Mouse (Mus musculus) heart, embryonic 16.5 days (tissue): ENCODE data around the gene Pipox. TPM values are rescaled to one million over a fixed set of nuclear protein-coding genes. Genes with fewer than 3 reads are reported as not detected.

Experiments
- ATAC-seq: fragments of 200-750 bp; cut with Nextera tagmentation; replicated peaks from 2 replicates; pipeline ENCODE4 v1.8.0; 2017; ENCODE audit warnings: moderate number of reproducible peaks; ENCODE audit not compliant: insufficient read depth, low FRiP score; ENCODE audit errors: extremely low read depth
- H3K27ac ChIP-seq: fragments of 300-500 bp; sonication (generic); 2 replicates; pipeline ENCODE4 v1.5.1; 2014; ENCODE audit warnings: mild to moderate bottlenecking, low read length, control low read depth, moderate library complexity
- H3K27me3 ChIP-seq: fragments of 300-500 bp; sonication (generic); 2 replicates; pipeline ENCODE4 v1.6.1; 2014; ENCODE audit warnings: low read length, mixed read lengths; ENCODE audit not compliant: control insufficient read depth, insufficient read depth
- H3K36me3 ChIP-seq: fragments of 300-500 bp; sonication (generic); 2 replicates; pipeline ENCODE4 v1.6.1; 2014; ENCODE audit not compliant: control insufficient read depth, insufficient read depth
- H3K4me1 ChIP-seq: fragments of 300-500 bp; sonication (generic); 2 replicates; pipeline ENCODE4 v1.6.1; 2014; ENCODE audit warnings: low read length, mixed read lengths; ENCODE audit not compliant: control insufficient read depth, insufficient read depth
- H3K4me2 ChIP-seq: fragments of 300-500 bp; sonication (generic); 2 replicates; pipeline ENCODE4 v1.6.1; 2014; ENCODE audit warnings: low read depth, mild to moderate bottlenecking, control low read depth, low read length
- H3K4me3 ChIP-seq: fragments of 300-500 bp; sonication (generic); 2 replicates; pipeline ENCODE4 v1.5.1; 2014; ENCODE audit warnings: mild to moderate bottlenecking, control low read depth, low read length
- H3K9ac ChIP-seq: fragments of 300-500 bp; sonication (generic); 2 replicates; pipeline ENCODE4 v1.6.1; 2014; ENCODE audit warnings: low read length, control low read depth
- H3K9me3 ChIP-seq: fragments of 300-500 bp; sonication (generic); replicated peaks from 2 replicates; pipeline ENCODE4 v1.6.1; 2016; ENCODE audit warnings: low read length; ENCODE audit not compliant: control insufficient read depth
- WGBS: fragments of 180-500 bp; shearing (Covaris S2); extraction: QIAGEN DNeasy Blood & Tissue Kit; methylation state at CpG from one replicate; pipeline ENCODE4 v1.1.7; 2014; 5-methylcytosine and 5-hydroxymethylcytosine counted together
- polyA plus RNA-seq: library from polyadenylated mRNA; unstranded; fragments of >200 nt; fragmentation: Nextera tagmentation; extraction: Ambion mirVana; gene quantifications from 2 replicates; pipeline ENCODE4 v1.2.1, GENCODE M21; 2015

The Pipox gene
- polyA plus RNA-seq, 1 experiment from 2014 or later = 2.9 TPM

DNA sequence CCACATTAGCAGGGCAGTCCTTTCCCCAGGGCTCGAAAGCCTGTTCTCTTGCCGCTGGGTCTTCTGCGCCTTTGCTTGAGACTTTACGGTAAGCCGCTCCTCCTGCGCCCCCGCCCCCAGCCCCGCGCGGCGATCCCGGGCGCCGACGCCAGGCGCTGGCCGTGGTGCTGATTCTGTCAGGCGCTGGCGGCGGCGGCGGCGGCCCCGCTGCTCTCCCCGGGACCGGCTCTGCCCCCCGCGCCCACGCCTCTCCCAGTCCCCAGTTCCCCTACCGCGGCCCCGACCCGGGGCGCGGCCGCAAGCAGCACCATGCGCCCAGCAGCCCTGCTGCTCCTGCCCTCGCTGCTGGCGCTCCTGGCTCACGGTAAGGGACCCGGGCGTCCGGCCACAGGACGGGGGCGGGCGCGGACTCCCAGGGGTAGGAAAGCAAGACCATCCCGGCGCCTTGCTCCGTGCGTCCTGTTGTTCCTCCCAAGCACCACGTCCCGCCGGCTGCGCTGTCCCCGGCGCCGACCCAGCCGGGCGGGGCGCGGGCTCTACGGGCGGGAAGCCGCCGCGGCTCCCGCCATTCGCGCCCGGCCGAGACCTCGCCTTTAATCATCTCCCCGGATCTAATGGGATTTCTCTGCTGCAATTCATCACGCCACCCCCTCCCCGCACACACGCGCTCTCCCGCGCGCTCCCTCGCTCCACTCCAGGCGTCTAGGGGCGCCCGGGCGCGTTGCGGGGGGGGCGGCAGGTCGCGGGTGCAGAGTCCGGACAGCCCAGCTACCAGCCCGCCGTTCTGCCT, 37.0 kb upstream of the Pipox start, which contains the start of gene Sez6:
Gene Sez6, plus strand, starts transcription at position 50 of the 790 bp plus-strand sequence.
- peak within 1 kb of the TSS; percentile 50 for H3K4me3 ChIP-seq
- 1% methylated on average over 90 of the region's 94 CpGs for WGBS
- no peak within 1 kb of the TSS for H3K9ac ChIP-seq
- H3K27me3 ChIP-seq = peaks cover 59% of the 10 kb centered on the region
- peak; percentile 75 for ATAC-seq
- peaks cover 6% of the 10 kb centered on the region for H3K4me1 ChIP-seq
- H3K9me3 ChIP-seq = no peaks in the 10 kb centered on the region
- no peak within 1 kb of the TSS for H3K27ac ChIP-seq
- no peaks in the 10 kb centered on the region for H3K36me3 ChIP-seq
- H3K4me2 ChIP-seq = peak within 1 kb of the TSS; percentile 78

DNA sequence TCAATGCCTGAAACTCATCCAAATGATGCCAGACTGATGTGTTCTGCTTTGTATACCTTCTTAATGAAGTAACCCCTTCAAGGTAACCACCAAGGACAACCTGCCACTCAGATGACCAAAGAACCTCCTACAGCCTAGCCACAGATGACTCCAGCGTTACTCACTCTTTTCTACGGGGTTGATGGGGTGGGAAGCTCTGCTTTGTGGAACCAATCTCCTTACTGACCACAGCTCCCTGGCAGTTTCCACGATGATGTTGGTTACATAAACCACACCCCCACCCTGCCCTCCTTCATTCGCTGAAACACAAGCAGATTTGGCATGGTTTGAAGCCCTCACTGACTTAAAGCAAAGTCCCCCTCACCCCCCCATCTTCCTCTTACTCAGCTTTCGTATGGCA, 33.9 kb upstream of the Pipox start:
- Histone ChIP-seq H3K27ac (no peak overlapping the region), H3K9ac (no peak overlapping the region), H3K27me3 (peaks cover 32% of the 10 kb centered on the region), H3K9me3 (no peaks in the 10 kb centered on the region), H3K4me2 (no peak overlapping the region), H3K4me3 (no peak overlapping the region), H3K4me1 (peaks cover 6% of the 10 kb centered on the region), H3K36me3 (no peaks in the 10 kb centered on the region)
- no peak for ATAC-seq
- WGBS = 64% methylated on average over 5 of the region's 5 CpGs

DNA sequence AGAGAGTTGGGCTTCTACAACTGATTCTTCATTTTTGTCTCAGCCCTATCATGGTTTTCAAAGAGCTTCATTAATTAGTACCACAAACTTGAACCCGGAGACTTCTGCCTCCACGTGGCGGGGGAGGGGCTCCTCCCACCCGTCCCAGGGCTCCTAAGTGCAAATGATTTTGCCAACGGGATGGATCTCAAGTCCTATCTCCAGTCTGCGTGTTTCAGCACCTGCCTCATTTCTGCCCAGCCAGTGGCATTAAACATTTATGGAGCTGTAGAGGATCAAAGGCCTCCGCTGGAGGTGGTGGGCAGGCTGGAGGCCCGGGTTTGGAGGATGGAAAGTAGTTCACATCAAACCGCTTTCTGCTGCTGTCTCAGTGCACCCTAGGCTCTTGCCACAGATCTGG, 32.8 kb upstream of the Pipox start:
- no peak overlapping the region for H3K9ac ChIP-seq
- H3K9me3 ChIP-seq = no peaks in the 10 kb centered on the region
- peaks cover 6% of the 10 kb centered on the region for H3K4me1 ChIP-seq
- H3K4me2 ChIP-seq = no peak overlapping the region
- peaks cover 21% of the 10 kb centered on the region for H3K27me3 ChIP-seq
- H3K4me3 ChIP-seq = no peak overlapping the region
- H3K36me3 ChIP-seq = no peaks in the 10 kb centered on the region
- no peak overlapping the region for H3K27ac ChIP-seq
- 24% methylated on average over 9 of the region's 9 CpGs for WGBS
- ATAC-seq = no peak

DNA sequence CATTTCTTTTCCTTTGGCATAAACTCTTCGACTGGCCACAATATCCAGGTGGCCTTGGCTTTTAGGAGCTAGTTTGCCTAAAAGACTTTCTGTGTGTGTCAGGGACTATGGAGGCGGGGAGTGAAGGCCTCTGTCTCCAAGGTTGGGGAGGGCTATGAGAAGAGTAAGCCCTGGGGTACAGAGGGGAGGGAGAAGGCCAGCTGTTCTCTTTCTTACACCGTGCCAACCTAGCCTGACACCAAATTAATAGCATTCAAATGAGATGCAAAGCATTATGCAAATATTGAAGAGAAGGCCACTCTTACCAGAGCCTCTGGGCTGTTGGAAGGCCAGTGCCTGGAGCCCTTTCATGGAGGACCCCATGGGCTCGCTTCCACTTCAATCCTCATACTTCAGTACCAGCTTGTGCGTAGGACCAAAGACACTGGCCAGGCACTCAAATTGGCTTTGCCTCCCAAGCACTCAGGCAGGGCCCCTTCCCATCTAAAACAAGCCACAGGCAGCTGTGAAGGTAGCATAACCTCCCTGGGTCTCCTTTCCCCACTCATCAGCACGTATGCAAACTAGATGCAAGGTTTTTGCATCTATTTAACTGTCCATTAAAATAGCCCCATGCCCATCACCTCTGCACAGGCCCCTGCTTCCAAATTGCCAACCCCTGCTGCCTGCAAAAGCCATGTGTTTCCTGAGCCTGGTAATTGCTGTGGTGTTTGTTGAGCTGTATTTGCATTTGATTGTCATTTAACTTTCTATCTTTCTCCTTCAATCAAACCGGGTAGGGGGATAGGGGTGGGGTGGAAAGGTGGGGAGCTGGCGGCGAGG, 32.2 kb upstream of the Pipox start:
- no peak for ATAC-seq
- no peak overlapping the region for H3K9ac ChIP-seq
- no peaks in the 10 kb centered on the region for H3K9me3 ChIP-seq
- no peaks in the 10 kb centered on the region for H3K36me3 ChIP-seq
- no peak overlapping the region for H3K4me3 ChIP-seq
- H3K4me2 ChIP-seq = no peak overlapping the region
- WGBS = 45% methylated on average over 9 of the region's 9 CpGs
- no peak overlapping the region for H3K27ac ChIP-seq
- H3K27me3 ChIP-seq = peaks cover 16% of the 10 kb centered on the region
- H3K4me1 ChIP-seq = peaks cover 3% of the 10 kb centered on the region

DNA sequence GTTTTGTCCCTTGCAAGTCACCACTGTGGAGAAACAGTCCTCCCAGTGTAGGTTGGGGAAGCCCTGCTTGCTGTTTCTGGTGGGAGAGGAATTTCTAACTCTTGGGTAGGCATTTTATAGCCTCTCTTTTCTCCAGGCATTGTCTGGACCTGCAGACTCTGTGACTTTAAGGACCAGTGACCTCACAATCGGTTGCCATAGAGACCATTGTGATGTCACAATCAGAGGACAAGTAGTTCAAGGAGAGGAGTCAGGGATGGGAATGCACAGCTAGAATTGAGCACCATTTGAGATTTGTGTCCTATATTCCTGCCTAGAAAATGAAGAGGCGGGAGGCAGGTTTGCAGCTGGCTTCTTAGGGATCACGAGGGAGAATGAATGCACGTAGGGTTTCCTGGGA, 29.4 kb upstream of the Pipox start:
- no peak overlapping the region for H3K9ac ChIP-seq
- 74% methylated on average over 4 of the region's 4 CpGs for WGBS
- no peak overlapping the region for H3K4me2 ChIP-seq
- no peaks in the 10 kb centered on the region for H3K9me3 ChIP-seq
- no peak overlapping the region for H3K27ac ChIP-seq
- H3K27me3 ChIP-seq = 0 out of 2 replicates have a peak, but pooled peaks cover 2% of the 10 kb centered on the region
- H3K4me3 ChIP-seq = no peak overlapping the region
- H3K36me3 ChIP-seq = no peaks in the 10 kb centered on the region
- H3K4me1 ChIP-seq = no peaks in the 10 kb centered on the region
- ATAC-seq = no peak

DNA sequence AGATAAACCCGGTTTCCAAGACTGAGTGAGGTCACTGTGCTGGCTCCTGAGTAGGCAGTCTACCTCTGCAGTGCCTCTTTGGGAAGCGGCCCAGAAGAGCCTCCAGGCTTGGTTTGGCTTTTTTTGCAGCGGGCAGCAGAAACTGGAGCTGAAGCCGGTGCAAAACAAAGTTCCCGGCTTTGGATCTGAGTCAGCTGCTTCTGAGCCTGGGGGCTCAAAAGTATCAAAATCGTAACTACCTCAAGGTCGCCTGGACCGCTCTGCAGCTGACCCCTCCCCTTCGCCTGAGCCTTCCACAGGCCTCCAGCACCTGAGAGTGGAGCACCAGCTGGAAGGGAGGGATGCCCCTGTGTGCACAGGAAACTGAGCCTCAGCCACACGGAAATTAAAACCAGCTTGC, 23.3 kb upstream of the Pipox start:
- H3K9ac ChIP-seq = no peak overlapping the region
- no peak for ATAC-seq
- peaks cover 36% of the 10 kb centered on the region for H3K27me3 ChIP-seq
- H3K4me3 ChIP-seq = no peak overlapping the region
- H3K27ac ChIP-seq = no peak overlapping the region
- H3K4me2 ChIP-seq = no peak overlapping the region
- H3K4me1 ChIP-seq = no peaks in the 10 kb centered on the region
- no peaks in the 10 kb centered on the region for H3K36me3 ChIP-seq
- 55% methylated on average over 10 of the region's 10 CpGs for WGBS
- no peaks in the 10 kb centered on the region for H3K9me3 ChIP-seq

DNA sequence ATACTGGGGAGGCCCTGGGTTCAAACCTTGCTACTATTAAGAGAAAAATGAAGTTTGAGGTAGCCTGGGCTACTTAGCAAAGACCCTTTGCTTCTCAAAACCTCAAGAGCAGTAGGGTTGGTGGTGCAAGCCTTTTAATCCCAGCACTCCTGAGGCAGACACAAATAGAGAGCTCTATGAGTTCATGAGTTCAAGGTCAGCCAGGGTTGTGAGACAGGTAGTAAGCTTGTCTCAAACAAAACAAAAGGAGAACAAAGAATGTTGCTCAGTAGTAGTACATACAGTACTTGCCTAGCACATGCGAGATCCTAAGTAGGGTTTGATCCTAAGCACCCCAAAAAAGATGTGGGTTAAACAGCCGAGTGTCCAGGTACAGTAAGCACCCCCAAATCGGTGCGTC, 22.8 kb upstream of the Pipox start:
- Histone ChIP-seq H3K9ac (no peak overlapping the region), H3K36me3 (no peaks in the 10 kb centered on the region), H3K4me3 (no peak overlapping the region), H3K4me2 (no peak overlapping the region), H3K27me3 (peaks cover 36% of the 10 kb centered on the region), H3K27ac (no peak overlapping the region), H3K4me1 (no peaks in the 10 kb centered on the region), H3K9me3 (no peaks in the 10 kb centered on the region)
- WGBS = 65% methylated on average over 4 of the region's 4 CpGs
- no peak for ATAC-seq

DNA sequence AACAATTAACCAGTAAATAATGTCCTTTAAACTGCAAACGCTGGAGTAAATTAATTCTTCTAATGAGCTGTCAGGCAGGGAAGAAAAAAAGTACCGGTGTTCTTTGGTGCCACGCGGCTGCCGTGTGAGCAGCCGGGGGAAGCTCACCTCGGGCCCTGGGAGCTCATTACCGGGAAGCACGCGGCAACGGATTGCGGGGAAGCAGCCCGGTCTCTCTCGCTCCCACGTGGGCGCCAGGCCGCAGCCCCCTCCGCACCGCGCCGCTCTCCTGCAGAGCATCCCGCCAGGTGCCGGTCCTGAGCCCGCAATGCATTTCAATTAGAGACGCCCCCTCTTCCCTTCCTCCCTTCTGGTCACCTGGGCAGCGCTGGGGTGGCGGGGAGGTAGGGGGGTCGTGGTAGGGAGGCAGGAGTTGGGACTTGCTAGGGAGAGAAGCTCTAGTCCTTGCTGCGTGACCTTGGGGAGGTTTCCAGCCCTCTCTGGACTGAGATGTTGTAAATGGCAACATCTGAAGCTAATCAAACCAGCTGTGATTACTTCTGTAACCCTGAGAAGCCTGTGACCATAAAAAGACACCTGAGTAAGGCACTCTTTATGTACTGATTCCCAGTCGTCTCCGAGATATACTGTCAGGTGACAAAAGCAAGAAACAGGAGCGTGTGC, 20.8 kb upstream of the Pipox start:
- H3K4me3 ChIP-seq = no peak overlapping the region
- 6% methylated on average over 32 of the region's 32 CpGs for WGBS

More for the DNA sequence above, 20.8 kb upstream of the Pipox start:
- no peaks in the 10 kb centered on the region for H3K36me3 ChIP-seq
- peak overlapping the region; percentile 22; the same call in 1 of the 2 replicates for H3K4me2 ChIP-seq
- no peaks in the 10 kb centered on the region for H3K9me3 ChIP-seq
- H3K27ac ChIP-seq = no peak overlapping the region
- no peak overlapping the region; the same call in 1 of the 2 replicates for H3K9ac ChIP-seq
- no peaks in the 10 kb centered on the region for H3K4me1 ChIP-seq
- H3K27me3 ChIP-seq = peaks cover 42% of the 10 kb centered on the region
- ATAC-seq = no peak
